Mouse (Mus musculus) frontal cortex, postnatal 36 days (tissue): Measurements from ENCODE around the gene Tmem63c.

ENCODE experiments used
- DNase-seq, 2 experiments: peaks; one replicate each; pipeline ENCODE4 v3.0.0; 2022; ENCODE audit warnings: low spot score in 2 of 2

The Tmem63c gene

GRCm38 (mm10) chr12:87021040-87021439 is at the start of gene Tmem63c:
Gene Tmem63c (plus strand): TSS chr12:87021340.
- DNase-seq, result no peak

GRCm38 (mm10) chr12:86973216-86973615 is 47.9 kb upstream of the Tmem63c start:
- DNase-seq, result peak in 1 of 2 experiments; percentile 72

GRCm38 (mm10) chr12:86973706-86974105 is 47.4 kb upstream of the Tmem63c start:
- DNase-seq, result peak; percentile 55 to 79

GRCm38 (mm10) chr12:86974387-86975288 is 46.5 kb upstream of the Tmem63c start:
- DNase-seq, result peak; percentile 70 to 74

GRCm38 (mm10) chr12:86975761-86976160 is 45.4 kb upstream of the Tmem63c start:
- DNase-seq, result no peak

GRCm38 (mm10) chr12:86976511-86977168 is 44.5 kb upstream of the Tmem63c start:
- no peak for DNase-seq

- DNase-seq, result peak; percentile 78 to 86
These were observed 43.3 kb upstream of the Tmem63c start for GRCm38 (mm10) chr12:86977833-86978232.

GRCm38 (mm10) chr12:86981180-86981579 is 40.0 kb upstream of the Tmem63c start:
- DNase-seq, result no peak

- peak; percentile 48 to 58 for DNase-seq
These were observed 37.5 kb upstream of the Tmem63c start for GRCm38 (mm10) chr12:86983470-86984193.

- DNase-seq, result no peak
These were observed 37.0 kb upstream of the Tmem63c start for GRCm38 (mm10) chr12:86984194-86984555.

GRCm38 (mm10) chr12:86986562-86986961 is 34.6 kb upstream of the Tmem63c start:
- DNase-seq, result no peak

- no peak for DNase-seq
These were observed 32.9 kb upstream of the Tmem63c start for GRCm38 (mm10) chr12:86988227-86988626.

- DNase-seq, result no peak
These were observed 31.8 kb upstream of the Tmem63c start for GRCm38 (mm10) chr12:86989378-86989777.

- DNase-seq, result no peak
These were observed 31.0 kb upstream of the Tmem63c start, which contains the start of gene Zdhhc22 for GRCm38 (mm10) chr12:86989890-86990754. Gene Zdhhc22 (minus strand): TSS chr12:86990430.

- no peak for DNase-seq
These were observed 30.4 kb upstream of the Tmem63c start for GRCm38 (mm10) chr12:86990755-86991110.

GRCm38 (mm10) chr12:86994166-86994565 is 27.0 kb upstream of the Tmem63c start:
- no peak for DNase-seq

- no peak for DNase-seq
These were observed 26.4 kb upstream of the Tmem63c start for GRCm38 (mm10) chr12:86994776-86995175.

- DNase-seq, result no peak
These were observed 25.2 kb upstream of the Tmem63c start for GRCm38 (mm10) chr12:86995931-86996330.

- DNase-seq, result no peak
These were observed 22.4 kb upstream of the Tmem63c start for GRCm38 (mm10) chr12:86998699-86999098.

- peak in 1 of 2 experiments; percentile 4 for DNase-seq
These were observed 21.8 kb upstream of the Tmem63c start for GRCm38 (mm10) chr12:86999283-86999820.
